Mouse (Mus musculus) spleen, postnatal 36 days (tissue): Measurements from ENCODE around the gene Dhrs13.
"Not testable (repeated sequence)": the region's sequence is repeated elsewhere in the genome, so short reads cannot be mapped to it uniquely, and the experiment has no call there.

Experiments used
- DNase-seq, 2 experiments: peaks; one replicate each; pipeline ENCODE4 v3.0.0; 2022; ENCODE audit warnings: low spot score in 2 of 2, mixed read lengths in 1 of 2

Gene Dhrs13

DNA sequence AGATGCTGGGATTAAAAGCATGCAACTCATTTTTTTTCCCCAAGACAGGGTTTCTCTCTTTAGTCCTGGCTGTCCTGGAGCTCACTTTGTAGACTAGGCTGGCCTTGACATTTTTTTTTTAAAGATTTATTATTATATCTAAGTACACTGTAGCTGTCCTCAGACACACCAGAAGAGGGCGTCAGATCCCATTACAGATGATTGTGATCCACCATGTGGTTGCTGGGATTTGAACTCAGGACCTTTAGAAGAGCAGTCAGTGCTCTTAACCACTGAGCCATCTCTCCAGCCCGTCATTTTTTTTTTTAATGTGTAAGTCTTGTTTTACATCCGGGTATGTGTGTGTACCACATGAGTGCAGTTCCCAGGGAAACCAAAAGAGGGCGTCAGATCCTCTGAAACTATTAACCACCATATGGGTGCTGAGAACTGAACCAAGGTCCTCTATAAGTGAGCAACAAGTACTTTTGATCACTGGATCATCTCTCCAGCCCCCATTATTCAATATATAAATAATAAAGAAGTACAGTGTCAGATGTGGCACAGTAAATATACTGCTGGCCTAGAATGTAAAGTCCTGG lies 10.3 kb downstream of the Dhrs13 start:
- not testable (repeated sequence) for DNase-seq

DNA sequence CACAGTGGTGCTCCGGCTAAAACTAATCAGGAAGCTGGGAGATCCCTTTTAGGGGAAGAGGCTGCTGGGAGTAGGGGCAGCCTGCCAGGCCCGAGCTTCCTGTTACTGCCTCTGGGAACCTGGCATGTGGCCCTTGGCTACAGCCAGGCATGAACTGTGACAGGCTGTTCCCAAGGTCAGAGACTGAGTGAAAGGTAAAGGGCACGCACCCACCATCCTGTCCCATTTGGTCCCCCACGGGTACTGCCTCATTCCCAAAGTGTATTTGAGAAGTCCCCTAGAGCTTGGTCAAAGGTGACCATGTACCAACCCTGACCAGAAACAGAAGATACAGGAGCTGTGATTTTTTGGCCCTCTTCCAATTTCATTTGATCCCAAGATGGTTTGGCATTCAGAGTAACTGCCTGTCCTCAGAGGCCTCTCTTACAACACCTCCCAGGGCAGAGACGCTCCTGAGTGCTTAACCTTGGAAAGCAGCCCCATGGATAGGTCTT lies 12.7 kb downstream of the Dhrs13 start:
- DNase-seq = peak; percentile 26 to 27

- not testable (repeated sequence) for DNase-seq
These were observed 16.6 kb downstream of the Dhrs13 start for GRCm38 (mm10) chr11:78048637-78049036.

DNA sequence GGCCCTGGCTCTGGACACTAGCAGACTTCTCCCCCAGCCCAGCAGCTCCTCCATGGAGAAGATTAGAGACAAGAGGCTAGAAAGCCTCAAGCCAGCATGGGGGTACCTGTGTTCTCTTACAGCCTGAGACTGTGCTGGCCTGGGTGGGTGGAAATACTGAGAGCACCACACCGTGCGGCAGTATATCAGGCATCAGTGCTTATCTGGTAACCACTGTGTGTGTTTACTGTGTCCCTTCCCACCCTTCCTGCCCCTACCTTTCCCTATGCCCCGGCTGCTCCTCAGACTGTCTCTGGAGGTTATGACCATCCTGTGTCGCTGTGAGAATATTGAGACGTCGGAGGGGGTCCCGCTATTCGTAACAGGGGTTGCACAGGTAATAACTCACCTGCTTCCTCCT lies 21.0 kb downstream of the Dhrs13 start:
- no peak for DNase-seq

- no peak for DNase-seq
These were observed 24.9 kb downstream of the Dhrs13 start for GRCm38 (mm10) chr11:78056946-78057345.

- DNase-seq = peak; percentile 70 to 79
These were observed 28.0 kb downstream of the Dhrs13 start for GRCm38 (mm10) chr11:78059833-78060757.

DNA sequence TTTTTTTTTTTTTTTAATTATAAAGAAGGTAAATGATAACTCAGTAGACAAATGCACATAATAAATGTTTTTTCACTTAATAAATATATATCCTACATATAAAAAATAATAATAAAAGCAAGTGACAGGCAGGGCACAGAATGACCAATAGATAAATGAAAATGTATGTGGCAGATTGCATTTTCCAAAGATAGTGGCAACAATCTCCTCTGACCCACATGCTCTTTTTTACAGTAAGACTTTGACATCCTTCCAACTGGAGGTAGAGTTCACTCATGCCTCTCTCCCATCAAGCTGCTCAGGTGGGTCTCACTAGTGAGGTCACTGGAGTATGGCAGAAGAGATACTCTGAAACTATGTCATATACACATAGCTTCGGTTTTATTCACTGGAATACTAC lies 30.5 kb downstream of the Dhrs13 start:
- no peak for DNase-seq

GRCm38 (mm10) chr11:78065906-78066305 lies 33.8 kb downstream of the Dhrs13 start:
- DNase-seq = peak; percentile 63 to 77

GRCm38 (mm10) chr11:78066641-78067040 lies 34.6 kb downstream of the Dhrs13 start:
- DNase-seq = no peak

DNA sequence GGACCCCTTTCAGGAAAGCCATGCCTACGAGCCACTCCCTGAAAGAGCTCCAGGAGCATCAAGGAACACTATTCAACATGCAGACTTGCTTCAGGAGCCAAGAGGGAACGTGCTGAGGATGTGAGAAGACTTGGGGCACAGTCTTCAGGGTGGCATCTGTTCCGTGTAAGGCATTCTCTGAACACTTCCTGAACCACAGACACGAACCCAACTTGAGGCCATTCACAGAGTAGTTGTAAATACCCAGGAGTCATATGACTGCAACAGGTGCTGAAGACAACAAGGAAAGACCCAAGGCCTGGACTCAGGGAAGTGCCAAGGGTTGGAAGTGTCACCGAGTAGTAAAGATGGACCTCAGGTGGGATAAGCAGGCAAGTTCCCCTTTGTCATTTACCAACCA lies 35.5 kb downstream of the Dhrs13 start:
- DNase-seq = no peak

GRCm38 (mm10) chr11:78069130-78069529 lies 37.0 kb downstream of the Dhrs13 start:
- DNase-seq = no peak

DNA sequence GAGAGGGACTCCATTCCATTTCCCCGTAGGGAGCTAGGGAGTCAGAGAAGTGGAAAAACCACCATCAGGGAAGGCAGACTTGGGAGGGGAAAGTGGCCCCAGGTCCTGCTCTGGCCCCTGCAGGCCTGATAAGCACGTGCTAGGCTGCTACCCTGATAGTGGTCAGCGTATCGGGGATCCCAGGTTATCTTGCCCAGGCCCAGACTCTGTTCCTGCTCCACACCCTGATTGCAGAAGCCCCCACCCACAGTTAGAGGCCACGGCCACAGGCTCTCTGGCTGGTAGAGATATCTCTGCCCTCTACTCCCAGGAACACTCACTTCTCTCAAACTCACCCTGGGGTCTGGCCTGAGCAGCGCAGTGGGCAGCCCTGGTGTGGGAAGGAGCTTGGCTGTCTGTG lies 37.6 kb downstream of the Dhrs13 start:
- DNase-seq = peak; percentile 76 to 85

GRCm38 (mm10) chr11:78071938-78072337 lies 39.9 kb downstream of the Dhrs13 start:
- no peak for DNase-seq

DNA sequence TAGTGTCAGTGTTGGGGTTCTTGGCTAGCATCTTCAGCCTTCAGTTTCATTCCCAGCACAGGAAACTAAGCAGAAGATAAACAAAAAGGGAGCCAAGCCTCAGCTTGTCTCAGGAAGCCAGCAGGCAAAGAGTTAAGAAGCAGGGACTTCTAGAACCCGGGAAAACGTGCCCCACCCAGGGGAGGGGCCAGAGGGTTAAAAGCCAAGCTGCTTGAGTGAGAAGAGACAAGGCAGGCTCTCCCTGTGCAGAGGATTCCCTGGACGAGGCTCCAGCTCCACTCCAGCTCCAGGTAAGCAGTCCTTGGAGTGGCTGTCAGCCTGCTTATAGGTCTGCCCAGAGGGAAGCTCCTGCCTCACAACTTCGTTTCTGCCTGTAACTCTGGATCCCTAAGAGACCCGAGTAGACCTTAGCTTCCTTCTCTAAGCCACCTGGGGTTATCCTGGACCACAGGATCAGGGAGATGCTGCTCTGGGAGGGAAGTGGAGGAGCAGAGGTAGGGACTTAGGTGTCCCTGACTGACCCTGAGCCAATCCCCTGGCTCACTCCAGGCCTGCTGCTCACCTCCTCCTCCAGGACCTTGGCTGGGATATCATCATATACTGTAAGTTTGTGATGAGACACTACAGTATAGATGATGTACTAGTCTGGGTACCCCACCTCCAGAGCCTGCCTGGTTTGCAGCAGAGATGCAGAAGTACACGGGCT lies 40.5 kb downstream of the Dhrs13 start:
- DNase-seq = peak; percentile 72 to 83

GRCm38 (mm10) chr11:78073577-78074276 lies 41.6 kb downstream of the Dhrs13 start:
- peak; percentile 42 to 58 for DNase-seq

DNA sequence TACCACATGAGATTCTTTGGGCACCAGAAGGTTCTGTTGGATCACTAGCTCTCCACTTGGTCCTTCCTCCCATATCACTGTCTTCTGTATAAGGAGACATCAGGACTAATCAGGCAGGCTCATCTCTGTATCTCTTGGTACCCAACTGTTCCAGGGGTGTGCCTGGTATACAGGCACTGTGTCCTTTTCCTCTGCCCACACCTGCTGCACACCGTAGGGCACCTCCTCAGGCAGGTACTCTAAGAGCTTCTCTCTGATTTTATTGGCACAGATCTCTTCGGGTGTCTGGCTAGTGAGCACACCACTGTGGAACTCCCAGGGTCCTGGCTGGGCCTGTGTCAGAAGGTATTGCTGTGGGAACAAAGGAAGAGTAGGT lies 42.2 kb downstream of the Dhrs13 start:
- DNase-seq = no peak

GRCm38 (mm10) chr11:78074666-78075065 lies 42.6 kb downstream of the Dhrs13 start:
- DNase-seq = no peak

- peak; percentile 77 to 84 for DNase-seq
These were observed 48.2 kb downstream of the Dhrs13 start, which contains the start of gene Eral1 for GRCm38 (mm10) chr11:78079961-78080921. TSS of gene Eral1 (minus strand) at chr11:78080383.

- DNase-seq = no peak
These were observed 51.5 kb downstream of the Dhrs13 start for GRCm38 (mm10) chr11:78083595-78083994.

DNA sequence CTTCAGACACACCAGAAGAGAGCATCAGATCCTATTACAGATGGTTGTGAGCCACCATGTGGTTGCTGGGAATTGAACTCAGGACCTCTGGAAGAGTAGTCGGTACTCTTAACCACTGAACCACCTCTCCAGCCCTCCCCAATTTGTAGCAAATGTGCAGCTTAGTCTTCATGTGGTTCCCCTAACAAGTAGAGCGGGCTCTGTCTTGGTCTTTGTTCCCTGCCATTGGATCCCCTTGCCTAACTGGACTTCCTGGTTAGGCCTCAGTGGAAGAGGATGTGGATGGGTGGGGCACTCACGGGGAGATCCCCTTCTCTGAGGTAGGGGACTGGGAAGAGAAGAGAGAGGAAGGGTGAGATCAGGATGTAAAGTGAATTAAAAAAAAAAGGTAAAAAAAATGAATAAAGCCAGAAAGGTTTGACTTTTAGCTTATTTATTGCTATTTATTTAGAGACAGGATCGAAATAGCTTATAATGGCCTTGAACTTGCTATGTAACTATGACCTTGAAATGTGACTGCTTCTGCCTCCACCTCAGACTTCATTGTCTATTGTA lies 54.9 kb downstream of the Dhrs13 start:
- no peak for DNase-seq
